Mouse (Mus musculus) fibroblast of lung, adult 2 months (primary cell): Measurements from ENCODE around the gene Thsd7b.
A peak's percentile ranks its signal among the peaks of the same experiment; 100 is the strongest.
"Not testable (repeated sequence)": the region's sequence is repeated elsewhere in the genome, so short reads cannot be mapped to it uniquely, and the experiment has no call there.

Source experiments
- DNase-seq: peaks from one replicate; pipeline ENCODE4 v3.0.0-alpha.2; 2011; ENCODE audit warnings: low read depth

Thsd7b gene

DNA sequence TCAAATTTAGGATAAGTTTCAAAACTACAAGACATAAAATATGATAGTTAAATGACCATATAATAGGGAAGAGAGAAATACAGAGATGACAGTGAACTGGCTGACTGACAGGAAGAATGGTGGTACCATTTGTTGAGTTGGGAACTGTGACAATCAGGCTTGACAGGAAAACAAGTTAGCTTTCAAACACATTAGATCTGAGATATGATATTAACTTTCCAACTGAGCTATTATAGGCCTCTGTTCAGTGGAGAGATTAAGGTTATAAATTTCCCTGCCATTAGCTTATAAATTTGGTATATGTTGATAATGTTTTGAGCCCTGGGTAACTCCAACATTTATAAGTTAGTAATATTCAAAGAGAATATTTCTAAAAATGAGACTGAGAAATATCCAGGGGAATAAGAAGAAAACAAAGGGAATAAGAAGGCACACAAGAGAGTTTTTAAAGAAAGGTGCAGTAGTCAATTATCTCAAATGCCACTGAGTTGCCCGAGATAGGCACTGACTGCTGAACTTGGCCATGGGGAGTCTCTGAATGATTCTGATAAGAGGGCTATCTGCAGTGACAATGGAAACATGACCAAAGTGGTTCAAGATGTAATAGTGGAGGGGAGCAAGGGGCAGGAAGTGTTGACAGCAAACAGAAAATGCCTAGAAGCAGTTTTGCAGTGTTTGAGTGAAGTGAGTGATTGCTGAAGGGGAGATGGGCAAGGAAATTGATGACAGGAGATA lies 839.6 kb downstream of the Thsd7b start:
- DNase-seq, result no peak

DNA sequence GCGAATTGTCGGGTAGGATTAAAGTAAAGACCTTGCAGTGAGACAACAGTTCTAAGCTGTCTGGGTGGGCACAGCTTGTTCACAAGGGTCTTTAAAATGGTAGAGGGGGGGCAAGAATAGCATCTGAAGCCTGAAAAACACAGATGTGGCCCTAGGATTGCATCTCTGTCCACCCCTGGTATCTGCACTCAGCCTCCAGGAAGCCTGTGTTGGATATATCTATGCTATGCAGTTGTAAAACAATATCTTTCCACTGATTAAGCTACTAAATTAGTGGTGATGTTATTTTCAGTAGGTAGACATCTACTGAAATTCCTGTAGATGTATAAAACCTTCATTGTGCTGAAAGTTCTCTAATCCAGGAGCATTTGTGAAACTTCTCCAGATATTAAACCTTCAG lies 840.4 kb downstream of the Thsd7b start:
- DNase-seq, result no peak

DNA sequence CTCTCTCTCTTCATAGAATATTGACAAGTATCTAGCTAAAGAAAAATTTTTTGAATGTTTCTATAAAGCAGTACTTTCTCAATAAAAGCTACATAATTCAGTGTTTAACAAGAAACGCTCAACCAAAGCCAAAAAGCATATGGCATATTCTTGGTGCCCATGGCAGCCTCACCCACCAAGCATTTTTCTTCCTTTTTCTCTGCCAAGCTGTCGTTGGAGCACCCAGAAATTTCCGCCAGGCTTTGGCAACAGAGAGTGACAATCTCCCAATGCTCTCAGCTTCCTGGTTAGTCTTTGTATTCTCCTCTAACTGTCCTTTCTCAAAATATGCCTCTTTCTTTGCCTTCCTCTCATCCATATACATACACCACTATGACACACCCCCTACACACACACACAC lies 857.8 kb downstream of the Thsd7b start:
- no peak for DNase-seq

DNA sequence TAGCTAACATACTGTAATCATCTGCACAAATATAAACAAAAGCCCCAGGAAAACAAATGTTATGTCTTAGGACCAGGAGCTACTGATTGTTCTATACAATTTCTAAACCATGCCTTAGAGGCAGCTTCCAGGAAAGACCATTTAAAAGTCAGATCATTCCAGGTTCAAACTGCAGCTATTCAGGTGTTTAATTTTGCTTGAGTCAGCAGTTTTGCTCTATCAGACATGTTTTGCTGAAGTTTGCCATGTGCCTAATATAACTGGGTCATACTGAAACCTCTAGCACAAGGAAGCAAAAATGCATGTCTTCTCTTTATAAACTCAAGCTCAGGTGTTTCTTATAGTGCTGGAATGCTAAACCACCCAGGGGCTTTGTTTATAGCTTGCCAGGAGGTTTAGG lies 893.1 kb downstream of the Thsd7b start:
- DNase-seq, result no peak

DNA sequence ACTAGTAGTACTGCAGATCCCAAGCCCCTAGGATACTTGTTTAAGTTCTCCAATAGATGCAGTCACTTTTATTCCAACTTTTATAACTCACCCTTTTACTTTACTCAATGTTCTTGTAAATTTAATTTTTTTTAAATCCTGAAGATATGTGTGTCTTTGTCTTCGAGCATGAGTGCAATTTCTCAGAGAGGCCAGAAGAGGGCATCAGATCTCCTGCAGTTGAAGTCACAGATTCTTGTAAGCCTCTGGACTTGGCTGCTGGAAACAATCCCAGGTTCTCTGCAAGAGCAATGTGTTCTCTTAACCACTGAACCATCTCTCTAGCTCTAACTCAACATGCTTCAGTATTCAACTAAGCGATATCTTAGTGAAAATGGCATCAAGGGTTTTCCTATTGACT lies 894.2 kb downstream of the Thsd7b start:
- DNase-seq, result no peak

DNA sequence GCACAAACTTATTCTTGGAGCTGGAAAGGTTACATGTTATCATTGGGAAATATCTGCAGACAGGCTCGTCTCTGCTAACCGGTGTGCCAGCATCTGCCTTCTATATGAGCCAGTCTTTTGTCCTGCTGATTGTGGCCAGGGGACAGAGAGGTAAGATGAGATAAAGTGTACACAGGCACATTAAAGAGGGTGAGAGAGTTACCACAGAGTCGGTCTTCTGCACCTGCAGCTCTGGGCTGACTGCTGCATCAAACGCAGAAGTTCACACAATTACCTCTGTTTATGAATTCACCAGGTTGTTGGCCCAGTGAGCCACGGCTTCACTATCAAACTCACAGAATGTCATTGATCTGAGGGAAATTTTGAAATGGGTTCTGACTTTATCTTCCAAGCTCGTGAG lies 896.8 kb downstream of the Thsd7b start:
- DNase-seq, result no peak

DNA sequence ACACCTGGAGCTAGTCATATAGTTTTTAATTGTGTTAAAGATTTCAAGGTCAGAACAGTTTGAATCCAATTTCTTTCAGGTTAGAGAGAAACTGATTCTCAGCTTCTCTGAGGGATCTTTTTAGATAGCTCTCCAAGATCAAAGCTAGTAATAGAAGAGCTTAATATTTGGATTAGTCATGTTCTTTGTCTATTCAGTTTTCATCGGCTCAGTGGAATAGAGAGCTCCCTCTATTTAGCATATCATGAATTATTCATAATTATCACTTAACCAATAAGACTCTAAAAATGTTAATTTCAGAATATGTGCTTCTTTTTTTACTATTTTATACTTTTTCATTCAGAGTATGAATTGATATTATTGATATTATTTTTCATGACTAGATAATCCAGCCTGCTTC lies 897.2 kb downstream of the Thsd7b start:
- no peak for DNase-seq

DNA sequence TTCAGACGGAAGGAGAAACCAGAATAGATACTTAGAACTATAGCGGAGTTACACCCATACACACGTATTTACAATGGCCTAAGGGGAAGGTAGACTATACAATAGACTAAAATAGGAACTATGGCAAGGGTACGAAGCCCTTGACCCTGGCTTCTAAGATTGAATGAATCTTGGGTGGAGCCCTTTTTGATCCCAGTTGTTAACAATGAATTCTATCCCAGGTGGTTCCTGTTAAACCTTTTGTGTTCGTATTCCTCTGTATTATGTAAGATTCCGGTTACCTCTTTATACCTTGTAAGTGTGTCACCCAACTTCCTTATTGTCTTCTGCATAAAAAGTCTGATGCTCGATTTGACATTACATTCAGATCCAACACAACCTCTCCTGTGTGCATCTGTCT lies 913.7 kb downstream of the Thsd7b start:
- DNase-seq, result not testable (repeated sequence)

DNA sequence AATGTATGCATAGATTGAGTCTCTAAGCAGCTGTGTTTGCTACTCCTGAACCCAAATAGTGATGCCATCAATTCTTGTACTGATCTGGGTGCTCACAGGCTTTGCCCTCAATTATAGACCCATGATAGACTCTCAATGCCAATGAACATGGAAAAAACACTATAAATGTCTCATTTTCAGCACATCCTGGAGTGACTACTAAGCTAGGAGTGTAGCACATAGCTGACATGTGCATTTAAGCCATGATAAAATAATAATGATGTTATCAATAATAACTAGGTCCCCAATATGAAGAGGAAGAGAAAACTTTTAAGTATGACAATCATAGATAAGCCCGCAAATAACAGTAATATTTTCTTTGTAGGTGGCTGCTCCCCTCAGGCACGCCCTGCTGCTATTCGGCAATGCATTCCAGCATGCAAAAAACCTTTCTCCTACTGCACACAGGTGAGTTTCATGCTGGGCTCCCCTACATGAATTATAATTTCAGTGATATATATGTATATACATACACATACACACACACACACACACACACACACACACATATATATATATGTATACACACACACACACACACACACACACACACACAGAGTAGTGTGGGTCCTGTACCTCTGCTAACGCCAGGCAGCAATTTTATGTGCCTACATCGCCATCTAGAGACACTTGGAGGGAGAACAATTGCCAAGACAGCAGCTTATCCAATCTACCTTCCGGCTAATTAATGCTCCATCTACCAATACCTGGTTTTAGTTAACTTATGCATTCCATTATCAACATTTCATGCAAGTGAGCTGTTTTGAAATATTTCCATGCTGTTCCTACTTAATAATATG lies 919.3 kb downstream of the Thsd7b start:
- peak; percentile 0 for DNase-seq

DNA sequence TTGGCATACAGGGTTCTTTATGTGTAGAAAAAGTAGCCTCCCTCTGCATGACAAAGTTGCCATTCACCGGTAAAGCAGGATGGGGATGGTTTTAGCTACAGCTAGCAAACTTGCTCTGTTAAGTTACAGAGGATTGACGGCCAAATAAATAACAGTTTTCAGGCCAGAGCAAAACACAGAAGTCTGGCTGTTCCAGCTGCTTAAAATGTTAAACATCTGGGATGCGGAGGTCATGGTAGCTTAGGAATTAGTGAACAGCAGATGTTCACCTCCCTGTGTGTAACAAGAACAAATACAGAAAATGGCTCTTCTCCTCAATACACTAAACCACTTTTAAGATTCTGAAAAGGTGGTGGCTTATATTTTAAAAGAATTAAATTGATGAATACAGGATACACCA lies 944.3 kb downstream of the Thsd7b start:
- no peak for DNase-seq

DNA sequence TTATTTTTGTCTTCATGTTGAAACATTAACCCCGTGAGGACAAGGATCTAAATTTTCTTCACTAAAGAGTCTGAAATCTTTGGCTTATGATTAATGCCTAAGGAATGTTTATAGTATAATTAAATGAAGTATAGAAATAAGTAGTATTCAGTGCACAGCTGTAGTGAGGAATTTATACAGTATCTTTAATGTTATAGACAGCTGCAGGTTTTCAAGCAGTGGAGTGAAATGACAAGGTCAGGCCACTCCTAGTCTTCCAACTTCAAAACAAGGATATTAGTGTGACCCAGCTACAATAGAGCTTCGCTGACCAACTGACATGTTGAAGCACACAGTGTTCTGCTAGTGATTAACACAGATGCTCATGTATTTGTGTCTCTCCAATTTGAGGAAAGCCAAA lies 949.8 kb downstream of the Thsd7b start:
- no peak for DNase-seq

DNA sequence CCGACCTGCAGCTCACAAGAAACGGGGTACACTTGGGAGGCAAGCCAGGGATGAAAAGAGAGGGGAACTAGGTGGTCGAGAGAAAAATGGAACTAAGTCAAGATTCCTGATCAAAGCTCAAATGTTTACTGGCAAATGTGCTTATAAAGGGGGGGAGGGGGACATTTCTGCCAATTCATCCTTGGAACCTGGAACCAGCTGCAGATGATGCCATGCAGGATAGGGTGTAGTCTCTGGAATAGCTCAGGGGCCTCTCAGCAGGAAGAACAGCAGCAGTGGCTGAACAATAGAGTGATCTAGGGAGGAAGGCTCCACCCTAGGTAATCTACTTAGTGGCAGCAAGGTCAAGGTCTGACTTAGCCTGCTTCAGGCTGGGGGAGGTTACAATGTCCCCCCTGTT lies 972.5 kb downstream of the Thsd7b start:
- no peak for DNase-seq

DNA sequence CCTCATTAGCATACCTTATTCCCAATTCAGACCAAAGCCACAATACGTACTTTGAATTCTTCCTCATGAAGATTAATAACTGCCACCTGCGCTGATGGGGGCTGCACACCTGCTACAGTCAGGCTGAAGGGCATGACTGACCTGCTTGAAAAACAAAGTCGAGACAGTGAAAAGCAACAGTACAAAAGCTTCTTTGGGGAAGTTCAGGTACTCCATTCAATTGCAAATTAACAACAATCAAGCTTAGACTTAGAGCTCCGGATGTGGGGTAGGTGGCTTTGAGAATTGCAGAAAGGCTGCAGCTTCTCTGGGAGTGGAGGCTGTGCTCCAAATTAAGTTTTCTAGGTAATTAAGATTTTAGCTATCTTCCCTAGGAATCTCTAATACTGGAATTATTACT lies 973.2 kb downstream of the Thsd7b start:
- DNase-seq, result not testable (repeated sequence)

DNA sequence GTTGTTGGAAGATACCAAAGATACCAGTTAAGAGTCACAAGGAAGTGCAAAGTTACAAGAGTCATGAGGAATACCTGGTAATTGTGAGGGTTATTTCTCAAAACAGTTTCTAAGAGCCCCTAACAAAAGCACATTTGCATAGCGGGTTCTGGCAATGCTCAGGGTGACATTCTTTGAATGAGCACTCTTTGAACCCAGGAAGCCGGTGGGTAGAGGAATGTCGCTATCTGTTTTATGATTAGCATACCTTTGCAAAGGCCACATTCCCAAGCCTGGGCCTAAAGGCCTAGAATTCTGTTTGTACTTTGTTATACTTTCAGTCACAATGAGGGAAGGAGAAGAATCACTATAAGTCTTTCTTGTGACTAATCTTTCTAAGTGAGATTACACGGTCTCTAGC lies 973.8 kb downstream of the Thsd7b start:
- not testable (repeated sequence) for DNase-seq

DNA sequence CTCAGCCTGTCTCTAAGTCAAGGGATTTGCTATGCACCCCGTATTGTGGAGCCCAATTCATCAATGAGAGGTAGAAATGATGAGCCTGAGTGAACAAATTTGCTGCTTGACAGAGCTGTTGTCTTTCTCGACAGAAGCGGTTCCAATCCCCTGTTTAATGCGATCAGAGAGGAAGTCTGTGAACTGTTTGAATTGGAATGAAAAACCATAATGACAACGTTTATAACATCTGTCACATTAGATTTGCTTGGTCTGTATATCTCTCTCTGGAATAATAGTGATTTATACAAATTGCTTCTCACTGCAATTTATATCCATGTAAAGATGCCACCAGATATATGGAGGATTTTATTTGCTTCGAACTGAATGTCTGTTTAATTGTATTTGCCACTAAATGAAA lies 988.9 kb downstream of the Thsd7b start:
- no peak for DNase-seq
